Mouse (Mus musculus) ES-Bruce4 (cell line): Measurements from ENCODE around the gene Wdr60.

Experiments
- CTCF ChIP-seq: IDR thresholded peaks from one replicate; pipeline ENCODE4 v1.8.1; 2011; ENCODE audit warnings: low read depth, low read length
- EP300 ChIP-seq: IDR thresholded peaks from 2 replicates; pipeline ENCODE4 v1.6.1; 2011; ENCODE audit warnings: low read depth, low read length; ENCODE audit not compliant: insufficient read depth
- POLR2A ChIP-seq: IDR thresholded peaks from one replicate; pipeline ENCODE4 v1.8.1; 2011; ENCODE audit warnings: low read length; ENCODE audit not compliant: insufficient read depth

DNA sequence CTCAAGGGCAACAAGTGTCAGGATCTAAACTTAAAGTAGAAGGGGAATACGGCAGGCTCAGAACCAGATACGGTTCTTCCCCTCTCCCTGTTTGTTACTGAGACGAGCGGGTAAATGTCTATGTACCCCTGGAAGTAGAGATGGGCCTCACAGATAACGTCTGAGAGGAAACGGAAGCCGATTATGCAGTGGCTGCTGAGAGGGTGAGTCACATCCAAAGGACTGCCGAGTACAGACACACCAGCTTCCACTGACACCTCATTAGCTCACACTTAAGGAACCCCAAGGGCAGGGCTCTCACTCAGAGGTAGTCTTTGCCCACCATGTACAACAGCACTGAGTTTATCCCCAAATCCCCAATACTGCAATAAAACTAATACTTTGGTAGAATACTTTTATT, 8.2 kb downstream of the Wdr60 start:
- TF ChIP-seq CTCF: no peak
- TF ChIP-seq POLR2A: no peak
- no peak for TF ChIP-seq EP300
